Mouse (Mus musculus) retina, embryonic 14.5 days (tissue): ENCODE data around the gene Oas1f.
"Not testable (repeated sequence)": the region's sequence is repeated elsewhere in the genome, so short reads cannot be mapped to it uniquely, and the experiment has no call there.

Source experiments
- DNase-seq: peaks from one replicate; pipeline ENCODE4 v3.0.0-alpha.2; 2015; ENCODE audit warnings: low spot score

The Oas1f gene

DNA sequence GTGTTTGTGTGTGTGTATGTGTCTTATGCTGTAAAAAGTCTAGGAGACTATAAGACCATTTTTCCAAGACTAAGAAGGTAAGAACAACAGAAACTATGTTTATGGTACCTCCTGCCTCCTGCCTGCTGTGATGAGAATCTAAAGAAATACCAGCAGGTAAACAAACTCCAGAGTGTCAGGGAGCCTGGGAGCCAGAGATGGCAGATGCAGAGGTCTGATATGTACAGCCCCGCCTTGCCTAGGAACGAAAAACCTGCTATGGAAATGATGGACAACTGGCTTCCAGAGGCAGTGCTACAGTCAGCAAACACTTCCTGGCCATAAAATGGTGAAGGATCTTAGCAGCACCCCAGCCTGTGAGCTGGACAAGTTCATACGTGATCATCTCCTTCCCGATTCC lies at the start of gene Oas1f:
TSS of gene Oas1f (plus strand) at position 301 of the 400 bp plus-strand sequence.
- DNase-seq: no peak

DNA sequence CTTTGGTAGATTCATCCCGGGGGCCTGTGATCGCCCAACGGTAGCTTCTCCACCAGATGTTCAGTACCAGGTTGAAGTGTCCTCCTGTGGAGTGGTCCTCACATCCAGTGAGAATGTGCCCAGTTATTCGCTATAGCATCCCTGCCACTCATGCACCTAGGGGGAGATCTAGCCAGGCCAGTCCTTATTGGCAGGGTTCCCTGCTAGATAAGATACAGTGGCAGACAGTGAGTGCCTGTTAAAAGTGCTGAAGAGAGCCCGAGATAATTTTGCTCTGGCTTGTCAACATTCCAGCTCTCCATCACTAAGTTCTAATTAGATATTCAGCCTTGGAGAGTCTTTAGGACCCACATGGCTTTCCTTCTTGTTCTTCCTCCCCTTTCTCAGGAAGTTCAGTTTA lies 49.0 kb upstream of the Oas1f start:
- not testable (repeated sequence) for DNase-seq

DNA sequence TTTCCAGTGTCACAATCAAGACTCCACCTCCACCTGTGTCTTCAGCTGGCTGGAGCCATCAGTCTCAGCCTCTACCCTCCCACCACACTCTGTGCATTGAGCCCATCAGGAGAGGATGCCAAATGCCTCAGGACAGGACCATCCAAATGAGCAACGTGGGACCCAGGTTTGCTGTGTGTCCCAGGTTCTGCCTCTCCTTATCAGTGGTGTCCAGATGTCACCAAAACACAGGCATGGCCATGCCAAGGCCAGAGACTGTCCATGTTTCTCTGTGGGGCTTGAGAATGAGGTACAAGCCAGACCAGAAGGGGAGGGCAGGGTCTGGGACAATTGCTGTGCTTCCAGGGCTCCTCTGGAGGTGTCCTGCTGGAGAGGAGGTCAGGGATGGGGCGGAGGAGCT lies 48.2 kb upstream of the Oas1f start:
- not testable (repeated sequence) for DNase-seq

DNA sequence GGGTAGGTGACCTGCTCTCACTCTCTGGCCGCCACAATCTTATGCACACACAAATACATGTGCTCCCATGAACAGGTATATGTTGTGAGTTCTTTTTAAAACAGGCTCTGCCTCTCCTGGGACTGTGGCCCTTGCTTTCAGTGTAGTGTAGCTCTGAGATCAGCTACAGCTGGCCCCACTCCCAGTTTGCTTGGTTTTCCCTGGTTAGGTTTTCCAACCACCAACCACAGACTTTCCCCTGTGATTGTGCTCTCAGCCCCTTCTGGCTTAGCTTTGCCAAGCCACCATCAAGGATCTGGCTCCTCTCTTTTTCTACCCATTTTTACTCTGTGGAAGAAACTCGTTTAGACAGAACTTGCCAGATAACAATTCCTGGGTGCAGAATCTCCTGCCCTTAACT lies 43.6 kb upstream of the Oas1f start:
- DNase-seq: no peak

DNA sequence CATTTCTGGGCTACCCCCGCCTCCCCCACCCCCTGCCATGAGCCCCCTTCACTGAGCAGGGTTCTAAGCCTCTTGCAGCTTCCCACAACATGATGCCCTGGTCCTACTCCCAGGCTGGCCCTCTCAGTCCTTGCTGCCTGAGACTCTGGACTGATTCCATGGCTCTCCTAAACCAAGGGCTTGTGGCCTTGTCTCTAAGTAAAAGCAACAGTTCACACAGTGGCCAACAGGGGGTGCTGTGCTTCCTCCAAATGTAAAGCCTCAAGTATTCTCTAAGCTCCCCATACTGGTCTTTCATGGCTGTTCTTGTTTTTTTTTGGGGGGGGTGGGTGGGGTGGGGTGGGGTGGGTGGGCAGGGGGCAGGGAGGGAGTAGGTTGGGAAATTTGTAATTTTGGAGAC lies 40.7 kb upstream of the Oas1f start:
- DNase-seq: peak; percentile 79

DNA sequence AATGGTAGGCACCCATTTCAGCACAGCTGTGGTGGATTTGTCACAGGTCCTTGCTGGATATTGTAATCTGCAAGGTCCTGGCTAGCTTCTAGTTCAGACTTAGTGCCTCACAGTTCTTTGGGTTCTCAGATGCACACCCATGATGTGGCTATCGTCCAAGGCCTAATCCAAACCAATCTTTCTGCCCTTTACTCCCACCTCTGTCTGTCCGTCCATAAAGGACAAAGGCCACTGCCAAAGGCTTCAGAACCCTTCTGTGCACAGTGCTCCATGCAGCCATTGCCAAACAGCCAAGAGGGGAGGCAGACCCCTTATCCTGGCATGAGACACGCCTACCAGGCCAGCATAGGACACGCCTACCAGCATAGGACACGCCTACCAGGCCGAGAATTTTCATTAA lies 38.0 kb upstream of the Oas1f start:
- DNase-seq: no peak

DNA sequence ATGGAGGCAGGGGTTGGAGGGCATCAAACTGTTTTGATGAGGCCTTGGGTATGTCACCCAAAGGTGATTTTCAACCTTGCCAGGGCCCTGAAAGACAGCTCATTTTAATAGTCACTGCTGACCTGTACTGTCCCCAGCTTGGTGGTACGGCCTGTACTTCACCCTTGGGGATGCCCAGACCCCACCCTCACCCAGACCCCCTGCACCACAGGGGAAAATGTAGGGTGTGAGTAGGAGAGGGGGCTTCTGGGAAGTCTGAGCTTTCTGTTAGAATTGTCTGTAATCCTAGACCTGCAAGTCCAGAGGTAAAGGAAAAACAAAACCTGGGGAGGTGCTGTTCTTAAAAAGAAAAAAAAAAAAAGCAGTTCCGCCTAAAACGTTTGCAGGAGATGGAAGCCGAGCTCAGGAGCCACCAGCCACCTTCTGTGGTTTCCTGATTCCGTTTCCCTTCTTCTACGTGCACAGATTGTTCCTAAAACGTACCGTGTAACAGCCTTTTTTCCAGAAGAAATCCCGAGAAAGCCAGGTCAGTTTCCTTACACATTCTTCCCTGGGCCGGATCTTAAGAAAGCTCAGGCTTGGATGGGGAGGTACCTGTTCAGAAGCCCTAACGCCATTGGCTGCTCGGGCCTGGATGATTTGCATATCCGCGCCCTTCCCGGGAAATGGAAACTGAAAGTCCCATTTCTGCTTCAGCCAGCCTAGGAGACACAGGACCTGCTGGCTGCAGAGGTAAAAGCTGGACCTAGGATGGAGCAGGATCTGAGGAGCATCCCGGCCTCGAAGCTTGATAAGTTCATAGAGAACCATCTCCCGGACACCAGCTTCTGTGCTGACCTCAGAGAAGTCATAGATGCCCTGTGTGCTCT lies 35.0 kb upstream of the Oas1f start, which contains the start of gene Oas1c:
TSS of gene Oas1c (minus strand) at position 564 of the 869 bp plus-strand sequence.
- DNase-seq: peak; percentile 84

GRCm38 (mm10) chr5:120813023-120813422 lies 34.1 kb upstream of the Oas1f start:
- no peak for DNase-seq

DNA sequence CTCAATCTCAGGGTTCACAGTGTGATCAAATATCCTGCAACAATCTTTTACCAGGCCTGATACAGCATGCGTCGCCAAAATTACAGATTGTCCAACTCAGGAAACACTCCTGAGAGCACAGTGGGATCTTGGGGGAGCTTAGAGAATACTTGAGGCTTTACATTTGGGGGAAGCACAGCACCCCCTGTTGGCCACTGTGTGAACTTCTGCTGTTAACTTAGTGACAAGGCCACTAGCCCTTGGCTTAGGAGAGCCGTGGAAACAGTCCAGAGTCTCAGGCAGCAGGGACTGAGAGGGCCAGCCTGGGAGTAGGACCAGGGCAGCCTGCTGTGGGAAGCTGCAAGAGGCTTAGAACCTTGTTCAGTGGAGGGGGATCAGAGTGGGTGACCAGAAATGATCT lies 31.2 kb upstream of the Oas1f start:
- peak; percentile 57 for DNase-seq

GRCm38 (mm10) chr5:120818999-120819398 lies 28.2 kb upstream of the Oas1f start:
- DNase-seq: no peak

DNA sequence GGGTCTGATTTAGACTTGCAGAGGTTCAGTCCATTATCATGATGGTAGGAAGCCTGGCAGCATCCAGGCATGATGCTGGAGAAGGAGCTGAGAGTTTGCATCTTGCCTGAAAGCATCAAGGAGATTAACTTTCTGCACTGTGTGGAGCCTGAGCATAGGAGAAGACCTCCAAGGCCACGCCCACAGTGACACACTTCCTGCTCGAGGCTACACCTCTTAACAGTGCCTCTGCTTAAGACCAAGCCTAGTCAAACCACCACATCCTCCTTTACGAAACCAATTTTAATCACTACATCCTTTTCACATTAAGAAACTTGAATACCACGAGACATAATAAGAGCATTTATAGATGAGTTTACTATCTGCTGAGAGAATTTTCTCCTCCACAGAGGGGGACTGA lies 16.1 kb upstream of the Oas1f start:
- no peak for DNase-seq

DNA sequence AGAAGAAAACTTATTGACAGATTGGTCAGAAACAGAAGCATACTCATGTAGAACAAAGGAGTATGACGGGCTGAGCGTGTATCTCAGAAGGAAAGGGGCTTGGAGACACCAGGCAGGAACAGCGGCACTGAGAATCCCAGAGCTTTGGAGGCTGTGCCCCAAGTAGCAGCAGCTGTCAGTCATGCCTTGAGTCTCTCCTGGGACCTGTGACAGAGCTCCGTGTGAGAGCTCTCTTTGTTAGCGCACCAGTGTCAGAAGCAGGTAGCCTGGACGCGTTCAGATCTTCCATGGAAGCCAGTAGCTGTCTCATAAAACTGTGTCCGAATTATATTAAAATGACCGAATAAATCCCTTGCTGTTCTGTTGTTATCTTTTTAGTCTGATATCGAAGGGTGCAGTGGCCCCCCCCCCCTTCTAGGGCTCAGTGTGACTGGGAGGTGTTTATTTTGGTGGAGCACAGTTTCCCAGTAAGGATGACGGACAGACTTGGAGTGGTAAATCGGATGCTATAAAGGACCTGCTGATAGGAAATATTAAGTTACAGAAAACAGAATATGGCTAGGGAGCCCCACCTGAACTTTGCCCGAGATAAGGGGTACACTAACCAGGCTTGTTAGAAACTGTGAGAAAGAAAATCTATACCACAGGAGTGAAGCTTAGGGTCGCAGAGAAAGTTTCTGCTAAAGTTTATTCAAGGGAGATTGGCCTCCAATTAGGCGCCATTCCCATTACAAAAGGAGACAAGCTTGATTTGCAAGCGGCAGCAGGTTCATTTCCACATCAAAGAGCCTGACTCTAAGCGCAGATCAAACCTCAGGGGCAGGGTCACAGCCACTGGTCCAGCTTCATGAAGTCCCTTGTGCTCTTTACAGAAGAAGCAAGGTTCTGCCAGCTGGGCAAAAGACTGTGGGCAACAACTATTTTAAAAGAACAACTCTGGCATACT lies 13.6 kb upstream of the Oas1f start:
- peak; percentile 43 for DNase-seq

- peak; percentile 66 for DNase-seq
These were observed 10.2 kb upstream of the Oas1f start for GRCm38 (mm10) chr5:120836731-120837585.

- DNase-seq: no peak
These were observed 2.5 kb upstream of the Oas1f start for GRCm38 (mm10) chr5:120844713-120845112.

DNA sequence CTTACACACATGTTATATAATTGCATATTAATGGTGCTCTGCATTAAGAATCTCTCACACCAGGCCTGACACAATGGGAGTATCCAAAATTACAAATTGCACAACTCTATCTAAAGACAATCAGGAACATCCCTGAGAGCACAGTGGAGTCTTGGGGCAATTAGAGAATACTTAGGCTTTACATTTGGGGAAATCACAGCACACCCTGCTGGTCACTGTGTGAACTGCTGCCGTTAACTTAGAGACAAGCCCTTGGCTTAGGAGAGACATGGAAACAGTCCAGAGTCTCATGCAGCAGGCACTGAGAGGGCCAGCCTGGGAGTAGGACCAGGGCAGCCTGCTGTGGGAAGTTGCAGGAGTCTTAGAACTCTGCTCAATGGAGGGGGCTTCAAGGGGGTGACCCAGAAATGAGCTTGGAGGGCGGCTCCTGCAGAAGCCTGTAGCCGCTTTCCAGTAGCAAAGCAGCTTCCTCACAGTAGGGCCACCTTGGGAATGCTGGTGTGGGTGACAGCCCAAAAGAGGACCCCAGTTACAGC lies 2.5 kb downstream of the Oas1f start:
- DNase-seq: peak; percentile 76

GRCm38 (mm10) chr5:120859241-120859640 lies 12.1 kb downstream of the Oas1f start:
- DNase-seq: no peak

DNA sequence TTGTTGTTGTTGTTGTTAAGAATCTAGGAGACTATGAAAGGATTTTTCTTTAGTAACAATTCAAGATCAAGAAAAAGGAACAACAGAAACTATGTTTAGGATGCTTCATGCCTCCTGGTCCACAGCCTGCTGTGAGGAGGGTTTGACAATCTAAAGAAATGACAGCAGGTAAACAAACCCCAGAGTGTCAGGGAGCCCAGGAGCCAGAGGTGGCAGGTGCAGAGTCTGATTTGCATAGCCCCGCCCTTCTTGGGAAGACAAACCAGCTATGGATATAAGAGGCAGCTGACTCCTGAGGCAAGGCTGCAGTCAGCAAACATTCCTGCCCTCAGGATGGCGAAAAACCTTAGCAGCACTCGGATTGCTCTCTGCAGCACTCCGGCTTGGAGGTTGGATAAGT lies 14.0 kb downstream of the Oas1f start, which contains the start of gene Oas1h:
TSS of gene Oas1h (plus strand) at position 301 of the 400 bp plus-strand sequence.
- DNase-seq: no peak

DNA sequence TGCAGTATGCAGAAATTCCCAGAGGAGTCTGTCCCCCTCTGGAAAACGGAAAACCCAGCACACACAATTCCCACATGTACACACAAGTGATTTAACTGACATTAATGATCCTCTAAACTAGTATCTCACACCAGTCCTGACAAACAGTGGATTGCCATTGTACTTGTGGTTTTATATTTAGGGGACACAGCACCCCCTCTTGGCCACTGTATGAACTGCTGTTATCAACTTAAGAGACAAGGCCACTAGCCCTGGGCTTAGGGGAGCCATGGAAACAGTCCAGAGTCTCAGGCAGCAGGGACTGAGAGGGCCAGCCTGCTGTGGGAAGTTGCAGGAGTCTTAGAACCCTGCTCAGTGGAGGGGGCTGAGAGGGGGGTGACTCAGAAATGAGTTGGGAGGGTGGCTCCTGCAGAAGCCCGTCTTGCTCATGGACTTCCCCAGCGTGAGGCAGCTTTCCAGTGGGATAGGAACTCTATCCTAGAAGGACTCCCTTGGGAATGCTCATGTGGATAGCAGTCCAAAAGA lies 18.2 kb downstream of the Oas1f start:
- DNase-seq: peak; percentile 54

DNA sequence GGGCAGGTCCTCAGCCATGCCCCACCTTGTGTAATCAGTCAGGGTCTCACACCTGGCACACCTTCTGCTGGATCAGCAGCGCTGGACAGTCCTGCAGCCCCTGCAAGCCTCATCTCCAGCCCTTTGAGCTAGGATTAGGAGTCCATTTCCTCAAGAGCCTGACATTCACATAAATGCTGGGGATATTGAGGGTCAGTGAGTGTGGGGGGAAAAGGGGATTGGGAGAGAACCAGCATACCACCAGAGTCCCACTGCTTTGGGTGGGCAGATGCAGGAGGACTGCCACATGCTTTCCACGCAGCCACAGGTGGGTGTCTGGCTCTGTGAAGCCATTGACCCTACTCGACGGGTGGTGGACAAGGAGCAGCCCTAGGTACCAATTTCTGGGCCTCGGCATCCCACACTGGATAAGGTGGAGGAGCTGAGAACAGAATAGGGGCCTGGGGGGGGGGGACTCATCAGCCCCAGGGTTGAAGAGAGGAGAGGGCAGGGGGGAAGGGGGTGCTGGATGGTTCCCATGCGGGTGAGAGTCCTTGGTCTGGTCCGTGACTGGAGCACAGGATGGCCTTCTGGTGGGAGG lies 22.4 kb downstream of the Oas1f start:
- DNase-seq: no peak

DNA sequence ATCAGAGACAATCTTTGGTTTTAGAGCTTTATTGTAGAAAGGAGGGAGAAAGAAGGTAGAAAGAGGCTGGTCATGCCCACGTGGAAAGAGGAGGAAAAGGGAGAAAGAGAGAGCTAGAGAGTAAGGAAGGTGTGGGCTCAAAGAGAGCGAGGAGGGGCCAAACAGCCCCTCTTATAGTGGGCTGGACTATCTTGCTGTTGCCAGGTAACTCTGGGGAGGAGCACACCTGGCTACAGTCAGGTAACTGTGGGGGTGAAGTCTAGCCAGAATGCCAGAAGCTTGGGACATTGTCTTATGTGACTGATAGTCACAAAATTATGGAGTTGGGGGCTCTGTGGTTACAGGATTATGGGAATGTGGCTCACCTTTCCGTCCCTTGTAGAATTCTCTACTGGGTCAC lies 22.9 kb downstream of the Oas1f start:
- DNase-seq: no peak

GRCm38 (mm10) chr5:120870782-120871181 lies 23.6 kb downstream of the Oas1f start:
- DNase-seq: no peak
